Mouse (Mus musculus) ES-E14 (cell line): ENCODE data around the gene Nbr1.

Experiments
- CHD2 ChIP-seq: IDR thresholded peaks from 2 replicates; pipeline ENCODE4 v1.6.1; 2014; ENCODE audit warnings: mild to moderate bottlenecking, low read depth, low read length, inconsistent platforms
- ZNF384 ChIP-seq: IDR thresholded peaks from 2 replicates; pipeline ENCODE4 v1.6.1; 2012; ENCODE audit warnings: low read depth, low read length, inconsistent platforms

GRCm38 (mm10) chr11:101588868-101589267 lies 36.9 kb downstream of the Nbr1 start:
- TF ChIP-seq CHD2 (no peak), ZNF384 (no peak)
